Mouse (Mus musculus) CD4-positive, CD25-positive, alpha-beta regulatory T cell, adult 4 months (primary cell): ENCODE measurements around the gene Gm20388. TPM values are rescaled to one million over a fixed set of nuclear protein-coding genes. Genes with fewer than 3 reads are reported as not detected.

Source experiments
- ATAC-seq: one replicate; pipeline ENCODE4 v1.8.0; 2017
- polyA plus RNA-seq, 2 experiments: library from polyadenylated mRNA; unstranded; fragments of 100-300 nt; shearing (Covaris generic); gene quantifications; one replicate each; pipeline ENCODE4 v1.2.1; 2017

Gene Gm20388
- polyA plus RNA-seq, 2 experiments from 2014 or later = 10.7 to 12.8 TPM

- ATAC-seq = no peak
Measured at GRCm38 (mm10) chr8:123700399-123701070, 3789.9 kb downstream of the Gm20388 start.

- ATAC-seq = no peak
Measured at GRCm38 (mm10) chr8:123701952-123702587, 3791.4 kb downstream of the Gm20388 start.

GRCm38 (mm10) chr8:123705376-123705775, 3794.7 kb downstream of the Gm20388 start:
- no peak for ATAC-seq

- ATAC-seq = no peak
Measured at GRCm38 (mm10) chr8:123707137-123707536, 3796.5 kb downstream of the Gm20388 start.

GRCm38 (mm10) chr8:123708729-123709128, 3798.1 kb downstream of the Gm20388 start:
- no peak for ATAC-seq

- no peak for ATAC-seq
Measured at GRCm38 (mm10) chr8:123710335-123710734, 3799.7 kb downstream of the Gm20388 start.

GRCm38 (mm10) chr8:123714451-123714850, 3803.8 kb downstream of the Gm20388 start:
- ATAC-seq = no peak

- no peak for ATAC-seq
Measured at GRCm38 (mm10) chr8:123715916-123716592, 3805.4 kb downstream of the Gm20388 start.

- ATAC-seq = no peak
Measured at GRCm38 (mm10) chr8:123717104-123717503, 3806.5 kb downstream of the Gm20388 start.

- ATAC-seq = no peak
Measured at GRCm38 (mm10) chr8:123717516-123718490, 3807.2 kb downstream of the Gm20388 start.

- no peak for ATAC-seq
Measured at GRCm38 (mm10) chr8:123718752-123719151, 3808.1 kb downstream of the Gm20388 start.

GRCm38 (mm10) chr8:123719280-123719679, 3808.6 kb downstream of the Gm20388 start:
- no peak for ATAC-seq

GRCm38 (mm10) chr8:123719811-123720210, 3809.2 kb downstream of the Gm20388 start:
- ATAC-seq = no peak

- no peak for ATAC-seq
Measured at GRCm38 (mm10) chr8:123720471-123721001, 3809.9 kb downstream of the Gm20388 start.

GRCm38 (mm10) chr8:123722245-123722644, 3811.6 kb downstream of the Gm20388 start:
- ATAC-seq = no peak

GRCm38 (mm10) chr8:123724752-123725151, 3814.1 kb downstream of the Gm20388 start:
- ATAC-seq = no peak

GRCm38 (mm10) chr8:123725261-123725660, 3814.6 kb downstream of the Gm20388 start:
- ATAC-seq = no peak

GRCm38 (mm10) chr8:123726759-123727158, 3816.1 kb downstream of the Gm20388 start:
- no peak for ATAC-seq

GRCm38 (mm10) chr8:123729055-123729785, 3818.6 kb downstream of the Gm20388 start:
- ATAC-seq = no peak

- ATAC-seq = no peak
Measured at GRCm38 (mm10) chr8:123729786-123730411, 3819.3 kb downstream of the Gm20388 start.

GRCm38 (mm10) chr8:123732332-123732731, 3821.7 kb downstream of the Gm20388 start:
- ATAC-seq = no peak
